Mouse (Mus musculus): Measurements from ENCODE around the gene Vill.

The Vill gene

GRCm38 (mm10) chr9:119052154-119052944 is at the start of gene Vill:
TSS of gene Vill (plus strand) at chr9:119052778.
- DNase-seq (ENCODE audit: low read depth), result no peak

- no peak for DNase-seq (ENCODE audit: low read depth)
These were observed 48.4 kb upstream of the Vill start for GRCm38 (mm10) chr9:119003990-119004702.

- no peak for DNase-seq (ENCODE audit: low read depth)
These were observed 47.9 kb upstream of the Vill start for GRCm38 (mm10) chr9:119004703-119005076.

- DNase-seq (ENCODE audit: low read depth), result no peak
These were observed 47.1 kb upstream of the Vill start for GRCm38 (mm10) chr9:119005303-119006029.

GRCm38 (mm10) chr9:119007266-119007665 is 45.3 kb upstream of the Vill start:
- DNase-seq (ENCODE audit: low read depth), result no peak

GRCm38 (mm10) chr9:119008871-119009270 is 43.7 kb upstream of the Vill start:
- DNase-seq (ENCODE audit: low read depth), result no peak

GRCm38 (mm10) chr9:119010156-119010710 is 42.3 kb upstream of the Vill start:
- DNase-seq (ENCODE audit: low read depth), result no peak

GRCm38 (mm10) chr9:119016785-119017507 is 35.6 kb upstream of the Vill start:
- no peak for DNase-seq (ENCODE audit: low read depth)

GRCm38 (mm10) chr9:119021731-119022130 is 30.8 kb upstream of the Vill start:
- no peak for DNase-seq (ENCODE audit: low read depth)

GRCm38 (mm10) chr9:119025263-119025662 is 27.3 kb upstream of the Vill start:
- DNase-seq (ENCODE audit: low read depth), result no peak

GRCm38 (mm10) chr9:119025832-119026331 is 26.7 kb upstream of the Vill start:
- DNase-seq (ENCODE audit: low read depth), result no peak

GRCm38 (mm10) chr9:119027337-119027736 is 25.2 kb upstream of the Vill start:
- no peak for DNase-seq (ENCODE audit: low read depth)

- DNase-seq (ENCODE audit: low read depth), result no peak
These were observed 24.1 kb upstream of the Vill start for GRCm38 (mm10) chr9:119028226-119029195.

GRCm38 (mm10) chr9:119029568-119029967 is 23.0 kb upstream of the Vill start:
- DNase-seq (ENCODE audit: low read depth), result no peak

GRCm38 (mm10) chr9:119031038-119031437 is 21.5 kb upstream of the Vill start:
- no peak for DNase-seq (ENCODE audit: low read depth)

GRCm38 (mm10) chr9:119031772-119032171 is 20.8 kb upstream of the Vill start:
- DNase-seq (ENCODE audit: low read depth), result no peak

GRCm38 (mm10) chr9:119032538-119032937 is 20.0 kb upstream of the Vill start:
- DNase-seq (ENCODE audit: low read depth), result no peak

- DNase-seq (ENCODE audit: low read depth), result no peak
These were observed 19.3 kb upstream of the Vill start for GRCm38 (mm10) chr9:119033111-119033921.

- no peak for DNase-seq (ENCODE audit: low read depth)
These were observed 18.5 kb upstream of the Vill start for GRCm38 (mm10) chr9:119034069-119034468.
